Mouse (Mus musculus): ENCODE measurements around the gene Ctnnd2. TPM values are rescaled to one million over a fixed set of nuclear protein-coding genes. Genes with fewer than 3 reads are reported as not detected.

Ctnnd2 gene
- polyA plus RNA-seq, 1 experiment from 2014 or later, result 3.3 TPM

GRCm38 (mm10) chr15:31058315-31058714 lies 885.9 kb downstream of the Ctnnd2 start:
- no peak overlapping the region for H3K27ac ChIP-seq
- H3K9ac ChIP-seq (replicated peaks), result no peak overlapping the region
- H3K4me3 ChIP-seq (replicated peaks), result no peak overlapping the region
- H3K9me3 ChIP-seq, result no peaks in the 10 kb centered on the region
- no peak overlapping the region for H3K4me2 ChIP-seq
- H3K36me3 ChIP-seq, result no peaks in the 10 kb centered on the region
- 90% methylated on average over 6 of the region's 6 CpGs for WGBS
- no peak for ATAC-seq (ENCODE audit: insufficient number of reproducible peaks, insufficient read depth, low FRiP score, low TSS enrichment, low read depth)
- no peaks in the 10 kb centered on the region for H3K27me3 ChIP-seq
- H3K4me1 ChIP-seq (replicated peaks), result no peaks in the 10 kb centered on the region

- H3K4me1 ChIP-seq (replicated peaks), result no peaks in the 10 kb centered on the region
- H3K9me3 ChIP-seq, result no peaks in the 10 kb centered on the region
- no peaks in the 10 kb centered on the region for H3K27me3 ChIP-seq
- H3K4me2 ChIP-seq, result no peak overlapping the region
- no peak overlapping the region for H3K27ac ChIP-seq
- ATAC-seq (ENCODE audit: insufficient number of reproducible peaks, insufficient read depth, low FRiP score, low TSS enrichment, low read depth), result no peak
- H3K4me3 ChIP-seq (replicated peaks), result no peak overlapping the region
- no peaks in the 10 kb centered on the region for H3K36me3 ChIP-seq
- no peak overlapping the region for H3K9ac ChIP-seq (replicated peaks)
- WGBS, result 60% methylated on average over 3 of the region's 3 CpGs
Measured at GRCm38 (mm10) chr15:31063734-31064133, 891.3 kb downstream of the Ctnnd2 start.

GRCm38 (mm10) chr15:31068127-31068526 lies 895.7 kb downstream of the Ctnnd2 start:
- no peaks in the 10 kb centered on the region for H3K27me3 ChIP-seq
- no peak overlapping the region for H3K4me2 ChIP-seq
- no peak overlapping the region for H3K27ac ChIP-seq
- H3K36me3 ChIP-seq, result no peaks in the 10 kb centered on the region
- H3K4me3 ChIP-seq (replicated peaks), result no peak overlapping the region
- no peaks in the 10 kb centered on the region for H3K4me1 ChIP-seq (replicated peaks)
- 83% methylated on average over 2 of the region's 2 CpGs for WGBS
- ATAC-seq (ENCODE audit: insufficient number of reproducible peaks, insufficient read depth, low FRiP score, low TSS enrichment, low read depth), result no peak
- H3K9me3 ChIP-seq, result no peaks in the 10 kb centered on the region
- no peak overlapping the region for H3K9ac ChIP-seq (replicated peaks)

GRCm38 (mm10) chr15:31070311-31070710 lies 897.9 kb downstream of the Ctnnd2 start:
- Histone ChIP-seq H3K4me2 (no peak overlapping the region), H3K9ac (replicated peaks) (no peak overlapping the region), H3K27ac (no peak overlapping the region), H3K4me3 (replicated peaks) (no peak overlapping the region), H3K9me3 (no peaks in the 10 kb centered on the region), H3K4me1 (replicated peaks) (no peaks in the 10 kb centered on the region), H3K27me3 (no peaks in the 10 kb centered on the region), H3K36me3 (no peaks in the 10 kb centered on the region)
- WGBS, result 89% methylated on average over 5 of the region's 5 CpGs
- ATAC-seq (ENCODE audit: insufficient number of reproducible peaks, insufficient read depth, low FRiP score, low TSS enrichment, low read depth), result no peak
